Mouse (Mus musculus): ENCODE data around the gene Rnf150. TPM values are rescaled to one million over a fixed set of nuclear protein-coding genes. Genes with fewer than 3 reads are reported as not detected.

Gene Rnf150
- polyA plus RNA-seq, 1 experiment = 44.9 TPM

GRCm38 (mm10) chr8:82858541-82859342, 4.4 kb upstream of the Rnf150 start:
- H3K4me3 ChIP-seq (ENCODE audit: insufficient read depth, low read length) = no peak overlapping the region

GRCm38 (mm10) chr8:82859343-82859620, 3.9 kb upstream of the Rnf150 start:
- TF ChIP-seq CTCF (IDR thresholded peaks at IDR 0.05; ENCODE audit: low read depth, low read length) (no peak), POLR2A (IDR thresholded peaks at IDR 0.05; ENCODE audit: borderline replicate concordance, low read depth, low read length) (no peak)
- Histone ChIP-seq H3K4me3 (ENCODE audit: insufficient read depth, low read length) (no peak overlapping the region), H3K4me1 (ENCODE audit: control insufficient read depth, insufficient read depth, low read length) (no peaks in the 10 kb centered on the region), H3K27ac (ENCODE audit: insufficient read depth, low read depth, low read length) (no peak overlapping the region)

More at GRCm38 (mm10) chr8:82858541-82859342, 4.4 kb upstream of the Rnf150 start:
- Histone ChIP-seq H3K4me1 (ENCODE audit: control insufficient read depth, insufficient read depth, low read length) (no peaks in the 10 kb centered on the region), H3K27ac (ENCODE audit: insufficient read depth, low read depth, low read length) (no peak overlapping the region)
- TF ChIP-seq CTCF (IDR thresholded peaks at IDR 0.05; ENCODE audit: low read depth, low read length) = no peak
- TF ChIP-seq POLR2A (IDR thresholded peaks at IDR 0.05; ENCODE audit: borderline replicate concordance, low read depth, low read length) = no peak

GRCm38 (mm10) chr8:82863745-82864520, 777 bp downstream of the Rnf150 start:
- H3K4me1 ChIP-seq (ENCODE audit: control insufficient read depth, insufficient read depth, low read length) = peaks cover 11% of the 10 kb centered on the region
- no peak for TF ChIP-seq POLR2A (IDR thresholded peaks at IDR 0.05; ENCODE audit: borderline replicate concordance, low read depth, low read length)
- TF ChIP-seq CTCF (IDR thresholded peaks at IDR 0.05; ENCODE audit: low read depth, low read length) = no peak
- peak overlapping the region; percentile 46 for H3K27ac ChIP-seq (ENCODE audit: insufficient read depth, low read depth, low read length)
- H3K4me3 ChIP-seq (ENCODE audit: insufficient read depth, low read length) = peak overlapping the region; percentile 88

GRCm38 (mm10) chr8:82864521-82864818, 1.3 kb downstream of the Rnf150 start:
- Histone ChIP-seq H3K27ac (ENCODE audit: insufficient read depth, low read depth, low read length) (no peak overlapping the region), H3K4me3 (ENCODE audit: insufficient read depth, low read length) (peak overlapping the region; percentile 88), H3K4me1 (ENCODE audit: control insufficient read depth, insufficient read depth, low read length) (peaks cover 11% of the 10 kb centered on the region)
- TF ChIP-seq CTCF (IDR thresholded peaks at IDR 0.05; ENCODE audit: low read depth, low read length) = no peak
- TF ChIP-seq POLR2A (IDR thresholded peaks at IDR 0.05; ENCODE audit: borderline replicate concordance, low read depth, low read length) = no peak

- Histone ChIP-seq H3K4me1 (ENCODE audit: control insufficient read depth, insufficient read depth, low read length) (peaks cover 11% of the 10 kb centered on the region), H3K4me3 (ENCODE audit: insufficient read depth, low read length) (peak overlapping the region; percentile 88), H3K27ac (ENCODE audit: insufficient read depth, low read depth, low read length) (no peak overlapping the region)
- TF ChIP-seq POLR2A (IDR thresholded peaks at IDR 0.05; ENCODE audit: borderline replicate concordance, low read depth, low read length) (no peak), CTCF (IDR thresholded peaks at IDR 0.05; ENCODE audit: low read depth, low read length) (no peak)
These were observed 2.1 kb downstream of the Rnf150 start for GRCm38 (mm10) chr8:82865239-82865638.

- peaks cover 11% of the 10 kb centered on the region for H3K4me1 ChIP-seq (ENCODE audit: control insufficient read depth, insufficient read depth, low read length)
These were observed 3.1 kb downstream of the Rnf150 start for GRCm38 (mm10) chr8:82866251-82866650.

GRCm38 (mm10) chr8:82870840-82871490, 7.8 kb downstream of the Rnf150 start:
- TF ChIP-seq CTCF (IDR thresholded peaks at IDR 0.05; ENCODE audit: low read depth, low read length) = no peak
- no peak for TF ChIP-seq POLR2A (IDR thresholded peaks at IDR 0.05; ENCODE audit: borderline replicate concordance, low read depth, low read length)
- Histone ChIP-seq H3K4me3 (ENCODE audit: insufficient read depth, low read length) (no peak overlapping the region), H3K27ac (ENCODE audit: insufficient read depth, low read depth, low read length) (no peak overlapping the region), H3K4me1 (ENCODE audit: control insufficient read depth, insufficient read depth, low read length) (peaks cover 22% of the 10 kb centered on the region)

More at GRCm38 (mm10) chr8:82866251-82866650, 3.1 kb downstream of the Rnf150 start:
- Histone ChIP-seq H3K27ac (ENCODE audit: insufficient read depth, low read depth, low read length) (no peak overlapping the region), H3K4me3 (ENCODE audit: insufficient read depth, low read length) (no peak overlapping the region)
- TF ChIP-seq CTCF (IDR thresholded peaks at IDR 0.05; ENCODE audit: low read depth, low read length) = no peak
- no peak for TF ChIP-seq POLR2A (IDR thresholded peaks at IDR 0.05; ENCODE audit: borderline replicate concordance, low read depth, low read length)

GRCm38 (mm10) chr8:82871986-82872385, 8.8 kb downstream of the Rnf150 start:
- no peak for TF ChIP-seq POLR2A (IDR thresholded peaks at IDR 0.05; ENCODE audit: borderline replicate concordance, low read depth, low read length)
- no peak for TF ChIP-seq CTCF (IDR thresholded peaks at IDR 0.05; ENCODE audit: low read depth, low read length)
- Histone ChIP-seq H3K4me1 (ENCODE audit: control insufficient read depth, insufficient read depth, low read length) (peaks cover 22% of the 10 kb centered on the region), H3K4me3 (ENCODE audit: insufficient read depth, low read length) (no peak overlapping the region), H3K27ac (ENCODE audit: insufficient read depth, low read depth, low read length) (no peak overlapping the region)

- no peak overlapping the region for H3K4me3 ChIP-seq (ENCODE audit: insufficient read depth, low read length)
- H3K4me1 ChIP-seq (ENCODE audit: control insufficient read depth, insufficient read depth, low read length) = peaks cover 16% of the 10 kb centered on the region
- 0 out of 2 replicates have a peak overlapping the region, but pooled peaks have one; percentile 8 for H3K27ac ChIP-seq (ENCODE audit: insufficient read depth, low read depth, low read length)
- TF ChIP-seq POLR2A (IDR thresholded peaks at IDR 0.05; ENCODE audit: borderline replicate concordance, low read depth, low read length) = no peak
- TF ChIP-seq CTCF (IDR thresholded peaks at IDR 0.05; ENCODE audit: low read depth, low read length) = no peak
These were observed 10.9 kb downstream of the Rnf150 start for GRCm38 (mm10) chr8:82874102-82874501.
